Mouse (Mus musculus) megakaryocyte progenitor cell, adult 5-6 weeks (primary cell): ENCODE data around the gene Slc4a8. TPM values are rescaled to one million over a fixed set of nuclear protein-coding genes. Genes with fewer than 3 reads are reported as not detected.

ENCODE experiments used
- ATAC-seq: replicated peaks from 2 replicates; pipeline ENCODE4 v1.8.0; 2016; ENCODE audit warnings: mild to moderate bottlenecking, moderate TSS enrichment, inconsistent platforms; ENCODE audit not compliant: poor library complexity
- total RNA-seq, 2 experiments: library from RNA; stranded (forward) in 1 of 2; stranded (reverse) in 1 of 2; fragments of 157-497, 149-512 nt in 1 of 2; fragments of 200-1000 nt in 1 of 2; gene quantifications; 2 replicates each; pipeline versions ENCODE4 v1.2.3 to v1.2.4; 2015 to 2017

The Slc4a8 gene
- total RNA-seq, 2 experiments from 2014 or later, result 20.3 to 21.3 TPM

GRCm38 (mm10) chr15:100825249-100825856 is 63.8 kb downstream of the Slc4a8 start:
- ATAC-seq, result no peak

- no peak for ATAC-seq
These were observed 64.5 kb downstream of the Slc4a8 start for GRCm38 (mm10) chr15:100826076-100826475.

DNA sequence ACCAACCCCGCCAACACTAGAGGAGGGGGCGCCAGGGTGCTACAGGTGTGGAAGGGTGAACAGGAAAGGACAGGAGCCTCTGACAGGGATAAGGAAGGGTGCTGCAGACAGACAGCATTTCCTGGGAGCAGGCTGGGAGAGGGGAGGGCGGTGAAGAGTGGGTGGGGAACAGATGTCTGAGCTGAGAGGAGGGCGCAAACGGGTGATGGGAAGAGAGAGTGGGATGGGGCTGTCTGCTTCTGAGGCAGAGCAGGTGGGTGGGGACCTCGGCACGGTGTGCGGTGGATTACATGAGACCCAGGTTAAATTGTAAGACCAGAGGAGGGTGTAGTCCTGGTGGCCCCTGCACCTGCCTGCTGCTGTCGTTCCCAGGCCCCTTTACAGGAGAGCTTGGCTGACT is 68.2 kb downstream of the Slc4a8 start:
- ATAC-seq, result no peak

- ATAC-seq, result peak; percentile 64
These were observed 69.1 kb downstream of the Slc4a8 start for GRCm38 (mm10) chr15:100830682-100831081.

DNA sequence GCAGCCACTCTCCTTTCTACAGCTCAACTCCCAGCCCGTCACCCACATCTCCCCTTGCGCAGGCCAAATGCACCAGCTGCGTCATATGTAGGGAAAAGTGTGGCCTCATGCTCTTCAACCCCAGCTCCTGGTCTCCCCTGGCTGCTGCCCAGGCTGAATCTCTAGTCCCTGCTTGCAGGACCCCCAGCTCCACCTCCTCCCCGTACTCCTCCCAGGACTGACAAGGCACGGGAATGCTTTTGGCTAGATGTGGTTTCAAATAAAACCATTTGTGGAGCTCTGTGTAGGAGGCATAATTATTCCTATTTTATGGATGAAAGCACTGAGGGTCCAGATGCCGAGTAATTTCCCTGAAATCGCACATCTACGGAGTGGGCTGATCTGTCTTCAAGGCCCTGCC is 70.6 kb downstream of the Slc4a8 start:
- no peak for ATAC-seq

GRCm38 (mm10) chr15:100832784-100833183 is 71.2 kb downstream of the Slc4a8 start:
- no peak for ATAC-seq

GRCm38 (mm10) chr15:100836729-100837128 is 75.2 kb downstream of the Slc4a8 start:
- no peak for ATAC-seq

DNA sequence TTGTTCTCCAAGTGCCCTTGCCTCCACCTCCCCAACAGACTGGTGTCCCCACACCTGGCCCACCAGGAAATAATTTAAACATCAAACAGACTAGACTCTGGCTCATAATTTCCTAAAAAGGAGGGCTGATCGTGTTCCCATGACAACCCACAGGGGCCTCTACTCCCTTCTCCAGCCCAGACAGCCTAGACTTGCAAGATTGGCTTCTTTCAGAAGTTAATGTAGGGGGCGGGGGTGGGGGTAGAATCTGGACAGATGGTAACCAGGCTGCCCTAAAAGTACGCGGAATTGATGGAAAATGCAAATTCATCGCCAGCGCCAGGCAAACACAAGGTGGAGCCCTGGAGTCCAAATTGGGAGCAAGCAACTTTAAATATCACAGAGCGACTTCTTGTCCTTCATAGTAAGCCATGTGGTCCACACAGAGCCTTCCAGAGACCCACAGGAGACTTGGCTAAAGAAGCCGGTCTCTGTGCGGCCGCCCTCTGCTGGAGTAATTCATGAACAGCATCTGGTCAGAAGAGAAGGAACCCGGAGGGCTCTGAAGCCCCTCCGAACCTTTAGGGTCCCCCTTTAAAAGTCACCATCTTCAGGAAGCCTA is 77.2 kb downstream of the Slc4a8 start:
- peak; percentile 55; the same call in 1 of the 2 replicates for ATAC-seq

DNA sequence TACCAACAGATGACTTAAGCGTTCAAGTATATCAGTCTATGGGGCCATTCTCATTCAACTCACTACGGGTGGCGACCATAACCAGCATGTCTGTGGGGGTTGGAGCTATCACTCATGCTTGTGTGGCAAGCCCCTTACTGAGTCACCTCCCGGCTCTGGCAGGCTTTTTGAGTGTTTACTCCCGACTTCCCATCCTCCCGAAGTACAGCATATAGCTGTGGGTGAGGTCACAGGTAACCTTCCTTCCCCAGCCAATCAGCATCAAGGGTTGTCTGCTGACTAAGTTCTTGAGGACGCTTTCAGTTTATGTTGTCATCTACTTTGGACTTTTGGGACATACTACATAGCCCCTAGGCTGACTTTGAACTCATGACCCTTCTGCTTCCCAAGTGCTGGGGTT is 82.8 kb downstream of the Slc4a8 start:
- ATAC-seq, result no peak

- ATAC-seq, result 0 out of 2 replicates have a peak, but pooled peaks have one; percentile 20
These were observed 83.7 kb downstream of the Slc4a8 start for GRCm38 (mm10) chr15:100845049-100845879.

DNA sequence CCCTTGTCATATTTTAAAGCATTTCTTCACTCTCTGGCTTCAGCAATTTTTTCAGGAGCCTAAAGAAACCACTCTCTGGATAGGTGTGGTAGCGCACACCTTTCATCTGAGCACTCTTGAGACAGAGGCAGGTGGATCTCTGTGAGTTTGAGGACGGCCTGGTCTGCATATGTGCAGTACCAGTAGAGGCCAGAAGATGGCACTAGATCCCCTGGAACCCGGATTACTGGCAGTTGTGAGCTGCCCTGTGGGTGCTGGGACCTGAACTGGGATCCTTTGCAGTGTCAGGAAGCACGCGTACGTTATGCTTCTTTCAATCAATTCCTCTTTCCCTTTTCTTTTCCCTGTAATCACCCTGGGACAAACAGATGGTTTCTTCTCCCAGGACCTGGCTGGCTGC is 85.6 kb downstream of the Slc4a8 start:
- ATAC-seq, result no peak

DNA sequence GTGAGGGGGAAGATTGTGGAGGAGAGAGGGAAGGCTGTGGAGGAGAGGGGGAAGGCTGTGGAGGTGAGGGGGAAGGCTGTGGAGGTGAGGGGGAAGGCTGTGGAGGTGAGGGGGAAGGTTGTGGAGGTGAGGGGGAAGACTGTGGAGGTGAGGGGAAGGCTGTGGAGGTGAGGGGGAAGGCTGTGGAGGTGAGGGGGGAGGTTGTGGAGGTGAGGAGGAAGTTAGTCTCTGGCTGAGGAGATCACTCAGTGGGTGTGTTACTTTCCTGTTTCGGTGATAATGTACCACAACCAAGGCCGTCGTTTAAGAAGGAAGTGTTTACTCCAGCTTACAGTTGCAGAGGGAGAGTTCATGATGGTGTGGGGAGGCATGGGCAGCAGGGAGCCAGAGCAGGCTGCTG is 96.0 kb downstream of the Slc4a8 start:
- ATAC-seq, result no peak

DNA sequence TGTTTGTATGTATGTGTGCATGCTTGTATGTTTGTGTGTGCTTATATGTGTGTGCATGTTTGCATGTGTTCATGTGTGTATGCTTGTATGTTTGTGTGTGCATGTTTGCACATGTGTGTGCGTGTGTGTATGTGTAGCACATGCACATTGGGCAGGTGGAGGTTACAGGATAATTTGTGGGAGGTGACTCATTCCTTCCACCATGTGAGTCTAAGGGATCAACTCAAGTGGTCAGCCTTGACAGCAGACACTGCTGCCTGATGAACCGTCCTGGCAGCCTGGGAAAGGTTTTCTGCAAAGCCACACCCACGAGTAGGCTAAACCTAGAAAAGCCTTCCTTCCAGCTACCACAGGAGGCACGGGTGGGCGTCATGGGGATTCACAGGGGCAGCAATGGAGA is 99.3 kb downstream of the Slc4a8 start:
- no peak for ATAC-seq

GRCm38 (mm10) chr15:100865556-100865955 is 104.0 kb downstream of the Slc4a8 start:
- ATAC-seq, result no peak

DNA sequence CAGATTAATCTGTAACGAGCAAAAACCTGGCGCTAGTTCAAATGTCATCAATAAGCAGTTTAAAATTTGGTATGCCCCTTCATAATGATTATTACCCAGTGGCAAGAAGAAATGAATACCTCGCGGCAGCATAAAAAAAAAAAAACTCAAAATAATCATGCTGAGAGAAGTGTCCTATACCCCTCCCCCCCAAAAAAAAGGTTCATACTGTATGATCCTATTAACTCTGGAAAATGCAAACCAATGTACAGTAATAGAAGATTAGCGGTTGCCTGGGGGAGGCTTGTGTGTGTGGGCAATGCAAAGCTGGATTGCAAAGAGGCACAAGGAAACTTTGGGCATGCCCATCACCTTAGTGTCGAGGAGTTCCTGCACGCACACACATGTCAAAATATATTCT is 108.0 kb downstream of the Slc4a8 start, which contains the start of gene Scn8a:
Scn8a (plus strand) TSS at position 301 of the 400 bp plus-strand sequence.
- no peak for ATAC-seq

DNA sequence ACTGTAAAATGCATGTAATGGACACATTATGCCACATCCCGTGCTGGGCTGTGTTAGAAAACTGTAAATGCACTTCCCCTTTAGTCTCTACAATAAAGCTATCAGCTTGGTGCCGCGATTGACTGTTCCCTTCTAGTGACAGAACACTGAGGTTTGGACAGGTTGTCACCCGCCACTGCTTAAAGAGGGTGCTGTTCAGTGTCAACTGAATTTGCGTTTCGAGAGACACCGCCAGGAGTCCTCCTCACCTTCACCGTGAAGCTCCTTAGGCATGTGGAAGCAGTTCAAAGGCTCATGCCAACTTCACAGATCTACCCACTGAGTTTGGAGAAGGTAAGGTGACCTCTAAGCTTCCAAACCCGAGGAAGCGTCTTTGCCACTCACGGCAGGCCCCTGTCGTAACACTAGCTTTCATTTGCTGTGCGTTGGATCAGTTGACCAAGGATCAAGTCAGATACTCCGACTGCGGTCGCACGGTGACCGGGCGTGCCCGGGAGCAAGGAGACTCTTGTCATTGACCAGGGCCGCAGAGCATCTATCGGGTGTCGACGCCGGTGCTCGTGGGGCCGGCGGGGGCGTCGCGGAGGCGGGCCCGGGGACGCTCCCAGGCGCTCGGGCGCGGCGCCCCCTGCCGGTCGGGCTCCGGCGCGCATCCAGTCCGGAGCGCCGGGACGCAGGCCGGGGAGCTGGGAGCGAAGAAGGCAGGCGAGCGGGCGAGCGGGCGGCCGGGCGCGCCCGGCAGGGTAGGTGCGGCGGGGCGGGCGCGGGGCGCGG is 108.6 kb downstream of the Slc4a8 start:
- 0 out of 2 replicates have a peak, but pooled peaks have one; percentile 26 for ATAC-seq

DNA sequence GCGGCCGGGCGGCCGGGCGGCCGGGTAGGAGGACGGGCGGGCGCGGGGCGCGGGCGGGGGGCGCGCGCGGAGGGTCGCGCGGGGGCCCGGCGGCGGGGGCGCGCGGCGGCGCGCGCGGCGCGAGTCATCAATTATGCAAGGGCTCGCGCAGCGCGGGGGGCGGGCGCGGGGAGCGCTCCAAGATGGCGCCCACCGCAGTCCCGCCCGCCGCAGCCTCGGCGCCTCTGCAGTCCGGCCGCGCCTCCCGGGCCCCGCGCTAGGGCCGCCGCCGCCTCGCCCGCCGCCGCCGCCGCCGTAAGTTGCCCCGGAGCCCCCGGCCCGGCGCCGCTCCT is 109.2 kb downstream of the Slc4a8 start:
- no peak for ATAC-seq

GRCm38 (mm10) chr15:100871107-100872011 is 109.8 kb downstream of the Slc4a8 start:
- ATAC-seq, result no peak

GRCm38 (mm10) chr15:100873155-100873554 is 111.6 kb downstream of the Slc4a8 start:
- ATAC-seq, result peak; percentile 97
